18 mouse cellular contexts compared by ENCODE assay signal in genomic region chr9:21133064-21133707, GRCm38 (mm10). TPM values are rescaled to one million over a fixed set of nuclear protein-coding genes. Genes with fewer than 3 reads are reported as not detected.
A peak's percentile ranks its signal among the peaks of the same experiment; 100 is the strongest.
DNase-seq lines count a peak whose midpoint lies in the region; ATAC-seq and TF ChIP-seq lines count a peak whose summit lies in the region.
"Had no signal": no experiment of that assay in that cellular context is flagged by ENCODE, and none has a peak within 500 bp of the region (broad histone marks: within the 10 kb centered on the region; RNA-seq: fewer than 3 reads in every experiment).

No protein-coding gene starts in this region.

- peak overlapping the region; percentile 98 for H3K27ac ChIP-seq in CH12.LX (ENCODE audit: insufficient read depth, low read depth)
- H3K27ac ChIP-seq: heart, embryonic 13.5 days; hindbrain, embryonic 15.5 days; layer of hippocampus, adult 2 months; left cerebral cortex, adult 2 months; limb, embryonic 12.5 days had no signal

- H3K4me1 ChIP-seq in megakaryocyte, embryonic 14.5 days: peaks cover 94% of the 10 kb centered on the region
- H3K4me1 ChIP-seq in CH12.LX (ENCODE audit: control insufficient read depth in 1 of 2, insufficient read depth in 2 of 2): peaks cover 28 to 74% of the 10 kb centered on the region in 2 experiments

- H3K9me3 ChIP-seq in megakaryocyte, embryonic 14.5 days: no peaks in the 10 kb centered on the region
- H3K9me3 ChIP-seq in CH12.LX (replicated peaks; ENCODE audit: low read length): no peaks in the 10 kb centered on the region
- H3K9me3 ChIP-seq: G1E; heart, embryonic 13.5 days; hindbrain, embryonic 15.5 days; limb, embryonic 12.5 days had no signal

- ATAC-seq in megakaryocyte, adult 5-6 weeks (ENCODE audit: poor library complexity, severe bottlenecking): no peak
- no peak for ATAC-seq in erythroid progenitor cell, adult 5-6 weeks (replicated peaks; ENCODE audit: low FRiP score, poor library complexity, severe bottlenecking)
- ATAC-seq: forebrain, postnatal 0 days had no signal

- no peaks in the 10 kb centered on the region for H3K27me3 ChIP-seq in megakaryocyte, embryonic 14.5 days (replicated peaks)
- H3K27me3 ChIP-seq in CH12.LX (replicated peaks): no peaks in the 10 kb centered on the region
- H3K27me3 ChIP-seq: heart, embryonic 13.5 days; hindbrain, embryonic 15.5 days; limb, embryonic 12.5 days had no signal

- TF ChIP-seq POLR2A in CH12.LX (IDR thresholded peaks at IDR 0.05; ENCODE audit: low read depth, low read length): peak; percentile 49; the same call in 1 of the 2 replicates

- H3K4me2 ChIP-seq in CH12.LX (ENCODE audit: insufficient read depth, low read depth, poor library complexity, severe bottlenecking): no peak overlapping the region; the same call in 1 of the 2 replicates
- H3K4me2 ChIP-seq: heart, embryonic 13.5 days; hindbrain, embryonic 15.5 days; limb, embryonic 12.5 days; midbrain, embryonic 11.5 days had no signal

- peak; percentile 34 for TF ChIP-seq RAD21 in CH12.LX (IDR thresholded peaks at IDR 0.05; ENCODE audit: low read depth, low read length)

- dilution Hi-C loops in CH12.LX (cut with MboI; ENCODE audit: extremely low pct_ligation_motif_present, extremely low pct_unique_long_range_greater_than_20kb, low sequenced_read_pairs): no loop called here

- peak; percentile 68; the same call in 1 of the 2 replicates for TF ChIP-seq EP300 in CH12.LX (IDR thresholded peaks at IDR 0.05; ENCODE audit: low read length)

- peak; percentile 88 for DNase-seq in CH12.LX (ENCODE audit: extremely low read depth)
- peak; percentile 74 to 87 for DNase-seq in natural killer cell, adult 2 months (ENCODE audit: low spot score in 2 of 2)
- peak; percentile 64 for DNase-seq in thymus, postnatal 4 days
- DNase-seq in kidney, postnatal 25 days: no peak
- DNase-seq: cerebellum, adult 2 months; forebrain, postnatal 0 days; gastrocnemius, postnatal 10 days; kidney, adult 9 months had no signal

- in situ Hi-C loops in CH12.LX (cut with MboI; ENCODE audit: low pct_ligation_motif_present, low pct_unique_long_range_greater_than_20kb, low sequenced_read_pairs): loop anchor here (5.0 kb wide), 1 partner anchor 41 kb away; the partner anchor contains the start of genes Gm38431 and Raver1

- peaks cover 26% of the 10 kb centered on the region for H3K36me3 ChIP-seq in megakaryocyte, embryonic 14.5 days (replicated peaks; ENCODE audit: low read length)
- peaks cover 22 to 28% of the 10 kb centered on the region in 2 experiments for H3K36me3 ChIP-seq in CH12.LX (replicated peaks in 1 of 2; ENCODE audit: control insufficient read depth in 1 of 2, insufficient read depth in 1 of 2, low read length in 1 of 2)

- peak overlapping the region; percentile 46 for H3K4me3 ChIP-seq in megakaryocyte, embryonic 14.5 days (replicated peaks)
- no peak overlapping the region for H3K4me3 ChIP-seq in CH12.LX (replicated peaks in 1 of 3; ENCODE audit: low read depth in 2 of 3, low read length in 2 of 3, poor library complexity in 1 of 3)
- H3K4me3 ChIP-seq: heart, embryonic 13.5 days; hindbrain, embryonic 15.5 days; layer of hippocampus, adult 2 months; left cerebral cortex, adult 2 months; limb, embryonic 12.5 days had no signal

- peak in 1 of 2 experiments; percentile 69; a peak in 2 of 4 replicates for TF ChIP-seq CTCF in CH12.LX (conservative IDR thresholded peaks at IDR 0.05 in 1 of 2, IDR thresholded peaks at IDR 0.05 in 1 of 2; ENCODE audit: low read depth in 2 of 2, low read length in 2 of 2)

- H3K9ac ChIP-seq in CH12.LX (ENCODE audit: insufficient read depth, low read depth): peak overlapping the region; percentile 10; the same call in 1 of the 2 replicates
- H3K9ac ChIP-seq: forebrain, postnatal 0 days; heart, embryonic 13.5 days; hindbrain, embryonic 15.5 days; limb, embryonic 12.5 days had no signal

- H3K79me2 ChIP-seq in CH12.LX (replicated peaks; ENCODE audit: control insufficient read depth, extremely low read depth, insufficient read depth, poor library complexity, severe bottlenecking): peaks cover 18% of the 10 kb centered on the region

TF ChIP-seq in CH12.LX, 34 proteins besides CTCF, POLR2A, EP300 and RAD21 (continues in another document):
- TF ChIP-seq UBTF (IDR thresholded peaks at IDR 0.05; ENCODE audit: low read depth, low read length) (no peak), ZC3H11A (IDR thresholded peaks at IDR 0.05; ENCODE audit: low read depth, low read length) (no peak), USF2 (conservative IDR thresholded peaks at IDR 0.05; ENCODE audit: low read depth, low read length) (no peak), IRF4 (IDR thresholded peaks at IDR 0.05; ENCODE audit: low read depth, low read length) (peak; percentile 84), ZKSCAN1 (IDR thresholded peaks at IDR 0.05; ENCODE audit: borderline replicate concordance, low read depth, low read length) (no peak), ETS1 (conservative IDR thresholded peaks at IDR 0.05; ENCODE audit: low read depth, low read length) (peak; percentile 85), MAX (IDR thresholded peaks at IDR 0.05; ENCODE audit: low read length) (peak; percentile 67; the same call in 1 of the 2 replicates), BHLHE40 (IDR thresholded peaks at IDR 0.05; ENCODE audit: low read depth, low read length) (peak; percentile 83), PAX5 (IDR thresholded peaks at IDR 0.05; ENCODE audit: low read length) (no peak), CHD2 (IDR thresholded peaks at IDR 0.05; ENCODE audit: low read length) (peak; percentile 65; the same call in 1 of the 2 replicates), SMC3 (IDR thresholded peaks at IDR 0.05; ENCODE audit: low read depth, low read length) (peak; percentile 22; the same call in 1 of the 2 replicates), USF1 (IDR thresholded peaks at IDR 0.05; ENCODE audit: low read depth, low read length) (no peak), SIN3A (IDR thresholded peaks at IDR 0.05; ENCODE audit: low read length) (no peak), MXI1 (IDR thresholded peaks at IDR 0.05; ENCODE audit: low read depth, low read length) (no peak), TBP (conservative IDR thresholded peaks at IDR 0.05; ENCODE audit: low read depth, low read length) (peak; percentile 38; the same call in 1 of the 2 replicates), MAFK (IDR thresholded peaks at IDR 0.05; ENCODE audit: insufficient replicate concordance, low read length) (no peak), MEF2A (IDR thresholded peaks at IDR 0.05; ENCODE audit: borderline replicate concordance, low read depth, low read length) (peak; percentile 81; the same call in 1 of the 2 replicates), KAT2A (IDR thresholded peaks at IDR 0.05; ENCODE audit: insufficient replicate concordance, low read length) (no peak)

RNA-seq across cellular contexts. Expression of gene Tyk2, which starts 2.1 kb away (rescaled TPM):
- 15.5 and 17.9 TPM in 2 replicates for polyA plus RNA-seq in megakaryocyte, embryonic 14.5 days (2012; ENCODE audit: insufficient read depth, low replicate concordance)
- 24.9 and 30.9 TPM in 2 replicates for total RNA-seq in megakaryocyte, adult 5-6 weeks (2015)
- 33.5 and 37.0 TPM in 2 replicates for total RNA-seq in megakaryocyte, adult 5-6 weeks (2017)
- total RNA-seq in CH12.LX (2012; rRNA removed) (64.3 and 80.0 TPM in 2 replicates), CH12.LX (2014; rRNA removed) (39.0 and 40.6 TPM in 2 replicates)
- 45.1 and 49.6 TPM in 2 replicates for polyA plus RNA-seq in CH12.LX (2012; ENCODE audit: insufficient read length, low read depth)
- 2.5 and 5.0 TPM in 2 replicates for total RNA-seq in erythroid progenitor cell, adult 5-6 weeks (2015; ENCODE audit: low replicate concordance)
- total RNA-seq in erythroid progenitor cell, adult 5-6 weeks (2017; ENCODE audit: low replicate concordance): 4.7 and 5.0 TPM in 2 replicates

RNA-seq across cellular contexts. Expression of gene Cdc37, which starts 16.6 kb away (rescaled TPM):
- polyA plus RNA-seq in megakaryocyte, embryonic 14.5 days (2012; ENCODE audit: insufficient read depth, low replicate concordance): 62.5 and 150 TPM in 2 replicates
- 39.6 and 49.0 TPM in 2 replicates for total RNA-seq in megakaryocyte, adult 5-6 weeks (2015)
- 149 and 165 TPM in 2 replicates for total RNA-seq in megakaryocyte, adult 5-6 weeks (2017)
- total RNA-seq in CH12.LX (2012; rRNA removed) (227 and 230 TPM in 2 replicates), CH12.LX (2014; rRNA removed) (84.1 and 87.2 TPM in 2 replicates)
- 447 and 532 TPM in 2 replicates for polyA plus RNA-seq in CH12.LX (2012; ENCODE audit: insufficient read length, low read depth)
- 28.9 and 42.9 TPM in 2 replicates for total RNA-seq in erythroid progenitor cell, adult 5-6 weeks (2015; ENCODE audit: low replicate concordance)
- total RNA-seq in erythroid progenitor cell, adult 5-6 weeks (2017; ENCODE audit: low replicate concordance): 68.0 and 76.5 TPM in 2 replicates

RNA-seq across cellular contexts. Expression of gene Pde4a, which starts 32.3 kb away (rescaled TPM):
- 8.2 and 26.2 TPM in 2 replicates for polyA plus RNA-seq in megakaryocyte, embryonic 14.5 days (2012; ENCODE audit: insufficient read depth, low replicate concordance)
- total RNA-seq in megakaryocyte, adult 5-6 weeks (2015): 6.8 and 7.3 TPM in 2 replicates
- total RNA-seq in megakaryocyte, adult 5-6 weeks (2017): 3.0 and 3.9 TPM in 2 replicates
- total RNA-seq in CH12.LX (2012; rRNA removed) (4.1 and 4.8 TPM in 2 replicates), CH12.LX (2014; rRNA removed) (1.2 and 1.7 TPM in 2 replicates)
- 7.2 and 7.6 TPM in 2 replicates for polyA plus RNA-seq in CH12.LX (2012; ENCODE audit: insufficient read length, low read depth)
- total RNA-seq in erythroid progenitor cell, adult 5-6 weeks (2015; ENCODE audit: low replicate concordance): 4.6 TPM in 1 of 2 replicates, not detected in the other
- total RNA-seq in erythroid progenitor cell, adult 5-6 weeks (2017; ENCODE audit: low replicate concordance): 0.15 and 0.39 TPM in 2 replicates

RNA-seq across cellular contexts. Expression of gene Raver1, which starts 41.4 kb away (rescaled TPM):
- polyA plus RNA-seq in megakaryocyte, embryonic 14.5 days (2012; ENCODE audit: insufficient read depth, low replicate concordance): 51.7 TPM in 1 of 2 replicates, not detected in the other
- total RNA-seq in megakaryocyte, adult 5-6 weeks (2015): 36.0 and 43.0 TPM in 2 replicates
- 17.1 and 22.0 TPM in 2 replicates for total RNA-seq in megakaryocyte, adult 5-6 weeks (2017)
- total RNA-seq in CH12.LX (2012; rRNA removed) (30.8 and 31.3 TPM in 2 replicates), CH12.LX (2014; rRNA removed) (16.0 and 18.9 TPM in 2 replicates)
- 77.9 and 101 TPM in 2 replicates for polyA plus RNA-seq in CH12.LX (2012; ENCODE audit: insufficient read length, low read depth)
- 18.4 and 23.4 TPM in 2 replicates for total RNA-seq in erythroid progenitor cell, adult 5-6 weeks (2015; ENCODE audit: low replicate concordance)
- total RNA-seq in erythroid progenitor cell, adult 5-6 weeks (2017; ENCODE audit: low replicate concordance): 21.1 and 32.5 TPM in 2 replicates

RNA-seq across cellular contexts. Expression of gene Gm38431, which starts 41.4 kb away (rescaled TPM):
- 128 and 518 TPM in 2 replicates for polyA plus RNA-seq in megakaryocyte, embryonic 14.5 days (2012; ENCODE audit: insufficient read depth, low replicate concordance)
- 43.4 and 44.9 TPM in 2 replicates for total RNA-seq in megakaryocyte, adult 5-6 weeks (2015)
- 3.8 and 5.1 TPM in 2 replicates for total RNA-seq in megakaryocyte, adult 5-6 weeks (2017)
- total RNA-seq in CH12.LX (2012; rRNA removed) (20.6 and 30.5 TPM in 2 replicates), CH12.LX (2014; rRNA removed) (0.26 and 1.1 TPM in 2 replicates)
- polyA plus RNA-seq in CH12.LX (2012; ENCODE audit: insufficient read length, low read depth): 7.1 and 9.8 TPM in 2 replicates
- 30.6 and 34.0 TPM in 2 replicates for total RNA-seq in erythroid progenitor cell, adult 5-6 weeks (2015; ENCODE audit: low replicate concordance)
- 4.2 TPM in 1 of 2 replicates, not detected in the other for total RNA-seq in erythroid progenitor cell, adult 5-6 weeks (2017; ENCODE audit: low replicate concordance)

Comparison
In these comparisons a context has a peak if more than half of its experiments do, and no peak if none do; other contexts are left out.
1. DNase-seq: peak in CH12.LX (single experiment), natural killer cell, adult 2 months (2 of 2) and thymus, postnatal 4 days (single experiment); none in kidney, postnatal 25 days (0 of 2).
2. RNA of gene Tyk2, which starts 2.1 kb away (total RNA-seq): 39.0 to 80.0 TPM in CH12.LX and 24.9 to 37.0 TPM in megakaryocyte, adult 5-6 weeks; 2.5 to 5.0 TPM in erythroid progenitor cell, adult 5-6 weeks; every median in the first group is over 4 times any median in the second.